Mouse (Mus musculus): ENCODE measurements around the gene Psme2. TPM values are rescaled to one million over a fixed set of nuclear protein-coding genes. Genes with fewer than 3 reads are reported as not detected.

Psme2 gene
- total and polyA plus RNA-seq, 3 experiments, result 467 to 757 (median 684) TPM

DNA sequence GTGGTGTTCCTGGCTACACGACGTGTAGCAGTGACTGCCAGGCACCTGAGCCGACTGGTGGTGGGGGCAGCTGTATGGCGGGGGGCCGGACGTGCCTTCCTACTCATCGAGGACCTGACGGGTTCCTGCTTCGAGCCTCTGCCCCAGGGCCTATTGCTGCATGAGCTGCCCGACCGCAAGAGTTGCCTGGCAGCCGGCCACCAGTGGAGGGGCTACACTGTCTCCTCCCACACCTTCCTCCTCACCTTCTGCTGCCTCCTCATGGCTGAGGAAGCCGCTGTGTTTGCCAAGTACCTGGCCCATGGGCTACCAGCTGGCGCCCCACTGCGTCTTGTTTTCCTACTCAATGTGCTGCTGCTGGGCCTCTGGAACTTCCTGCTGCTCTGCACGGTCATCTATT is 14.5 kb downstream of the Psme2 start:
- dilution Hi-C loops (cut with MboI; ENCODE audit: extremely low pct_ligation_motif_present, extremely low pct_unique_long_range_greater_than_20kb, low sequenced_read_pairs) (no loop called here), in situ Hi-C loops (cut with MboI; ENCODE audit: low pct_ligation_motif_present, low pct_unique_long_range_greater_than_20kb, low sequenced_read_pairs) (no loop called here)
- Histone ChIP-seq H3K27ac (ENCODE audit: insufficient read depth, low read depth) (no peak overlapping the region), H3K27me3 (replicated peaks) (no peaks in the 10 kb centered on the region), H3K4me2 (ENCODE audit: insufficient read depth, low read depth, poor library complexity, severe bottlenecking) (no peak overlapping the region), H3K36me3 (replicated peaks in 1 of 2; ENCODE audit: control insufficient read depth in 1 of 2, insufficient read depth in 1 of 2, low read length in 1 of 2) (peaks cover 15 to 20% of the 10 kb centered on the region in 2 experiments), H3K9ac (ENCODE audit: insufficient read depth, low read depth) (no peak overlapping the region), H3K4me1 (ENCODE audit: control insufficient read depth in 1 of 2, insufficient read depth in 2 of 2) (peaks cover 13 to 27% of the 10 kb centered on the region in 2 experiments), H3K4me3 (replicated peaks in 1 of 3; ENCODE audit: low read depth in 2 of 3, low read length in 2 of 3, poor library complexity in 1 of 3) (no peak overlapping the region), H3K79me2 (replicated peaks; ENCODE audit: control insufficient read depth, extremely low read depth, insufficient read depth, poor library complexity, severe bottlenecking) (peaks cover 12% of the 10 kb centered on the region), H3K9me3 (replicated peaks; ENCODE audit: low read length) (no peaks in the 10 kb centered on the region)
- no peak for DNase-seq (ENCODE audit: extremely low read depth)
- TF ChIP-seq IRF4 (IDR thresholded peaks at IDR 0.05; ENCODE audit: low read depth, low read length) (no peak), ZC3H11A (IDR thresholded peaks at IDR 0.05; ENCODE audit: low read depth, low read length) (no peak), JUN (IDR thresholded peaks at IDR 0.05; ENCODE audit: insufficient read depth, low read depth, low read length) (no peak), KAT2A (IDR thresholded peaks at IDR 0.05; ENCODE audit: insufficient replicate concordance, low read length) (no peak), ELF1 (IDR thresholded peaks at IDR 0.05; ENCODE audit: low read depth, low read length) (no peak), MXI1 (IDR thresholded peaks at IDR 0.05; ENCODE audit: low read depth, low read length) (no peak), USF2 (conservative IDR thresholded peaks at IDR 0.05; ENCODE audit: low read depth, low read length) (no peak), SMC3 (IDR thresholded peaks at IDR 0.05; ENCODE audit: low read depth, low read length) (no peak), CTCF (conservative IDR thresholded peaks at IDR 0.05 in 1 of 2, IDR thresholded peaks at IDR 0.05 in 1 of 2; ENCODE audit: low read depth in 2 of 2, low read length in 2 of 2) (no peak), PAX5 (IDR thresholded peaks at IDR 0.05; ENCODE audit: low read length) (no peak), MYC (IDR thresholded peaks at IDR 0.05; ENCODE audit: low read depth, low read length) (no peak), CHD1 (IDR thresholded peaks at IDR 0.05; ENCODE audit: low read depth, low read length) (no peak), POLR2A (IDR thresholded peaks at IDR 0.05; ENCODE audit: low read depth, low read length) (no peak), TBP (conservative IDR thresholded peaks at IDR 0.05; ENCODE audit: low read depth, low read length) (no peak), TCF12 (IDR thresholded peaks at IDR 0.05; ENCODE audit: low read depth, low read length) (no peak), MEF2A (IDR thresholded peaks at IDR 0.05; ENCODE audit: borderline replicate concordance, low read depth, low read length) (no peak), MAX (IDR thresholded peaks at IDR 0.05; ENCODE audit: low read length) (no peak), RCOR1 (conservative IDR thresholded peaks at IDR 0.05; ENCODE audit: low read depth, low read length) (no peak)

DNA sequence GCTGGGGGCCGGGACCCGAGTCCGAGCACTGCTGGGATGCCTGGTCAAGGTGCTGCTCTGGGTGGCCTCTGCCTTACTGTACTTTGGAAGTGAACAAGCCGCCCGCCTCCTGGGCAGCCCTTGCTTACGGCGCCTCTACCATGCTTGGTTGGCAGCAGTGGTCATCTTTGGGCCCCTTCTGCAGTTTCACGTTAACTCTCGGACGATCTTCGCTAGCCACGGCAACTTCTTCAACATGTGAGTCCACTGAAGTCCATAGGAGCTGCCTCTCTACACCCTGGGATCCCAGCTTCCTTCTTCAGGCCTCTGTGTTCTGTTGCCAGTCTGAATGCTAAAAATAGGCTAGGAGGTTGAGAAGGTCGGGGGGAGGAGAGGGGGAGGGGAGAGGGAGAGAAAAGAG is 15.2 kb downstream of the Psme2 start:
- H3K4me2 ChIP-seq (ENCODE audit: insufficient read depth, low read depth, poor library complexity, severe bottlenecking), result no peak overlapping the region
- peaks cover 10 to 16% of the 10 kb centered on the region in 2 experiments for H3K36me3 ChIP-seq (replicated peaks in 1 of 2; ENCODE audit: control insufficient read depth in 1 of 2, insufficient read depth in 1 of 2, low read length in 1 of 2)
- no peak for DNase-seq (ENCODE audit: extremely low read depth)
- no peaks in the 10 kb centered on the region for H3K9me3 ChIP-seq (replicated peaks; ENCODE audit: low read length)
- TF ChIP-seq CHD2 (IDR thresholded peaks at IDR 0.05; ENCODE audit: low read length) (no peak), MYC (IDR thresholded peaks at IDR 0.05; ENCODE audit: low read depth, low read length) (no peak), TCF12 (IDR thresholded peaks at IDR 0.05; ENCODE audit: low read depth, low read length) (no peak), POLR2AphosphoS2 (IDR thresholded peaks at IDR 0.05; ENCODE audit: low read depth, low read length) (no peak), POLR2A (IDR thresholded peaks at IDR 0.05; ENCODE audit: low read depth, low read length) (no peak), ZNF384 (IDR thresholded peaks at IDR 0.05; ENCODE audit: low read depth, low read length) (no peak), JUND (conservative IDR thresholded peaks at IDR 0.05; ENCODE audit: low read depth, low read length) (no peak), ZMIZ1 (IDR thresholded peaks at IDR 0.05; ENCODE audit: low read depth, low read length) (no peak), USF2 (conservative IDR thresholded peaks at IDR 0.05; ENCODE audit: low read depth, low read length) (no peak), BHLHE40 (IDR thresholded peaks at IDR 0.05; ENCODE audit: low read depth, low read length) (no peak), HCFC1 (IDR thresholded peaks at IDR 0.05; ENCODE audit: low read depth, low read length) (no peak), NELFE (IDR thresholded peaks at IDR 0.05; ENCODE audit: low read depth, low read length) (no peak)
- dilution Hi-C loops (cut with MboI; ENCODE audit: extremely low pct_ligation_motif_present, extremely low pct_unique_long_range_greater_than_20kb, low sequenced_read_pairs), result no loop called here
- H3K27ac ChIP-seq (ENCODE audit: insufficient read depth, low read depth), result no peak overlapping the region
- peaks cover 10 to 22% of the 10 kb centered on the region in 2 experiments for H3K4me1 ChIP-seq (ENCODE audit: control insufficient read depth in 1 of 2, insufficient read depth in 2 of 2)
- H3K9ac ChIP-seq (ENCODE audit: insufficient read depth, low read depth), result no peak overlapping the region
- no peaks in the 10 kb centered on the region for H3K27me3 ChIP-seq (replicated peaks)
- H3K79me2 ChIP-seq (replicated peaks; ENCODE audit: control insufficient read depth, extremely low read depth, insufficient read depth, poor library complexity, severe bottlenecking), result peaks cover 12% of the 10 kb centered on the region
- in situ Hi-C loops (cut with MboI; ENCODE audit: low pct_ligation_motif_present, low pct_unique_long_range_greater_than_20kb, low sequenced_read_pairs), result no loop called here
- no peak overlapping the region for H3K4me3 ChIP-seq (replicated peaks in 1 of 3; ENCODE audit: low read depth in 2 of 3, low read length in 2 of 3, poor library complexity in 1 of 3)
